Mouse (Mus musculus): ENCODE data around the gene Slc6a11. TPM values are rescaled to one million over a fixed set of nuclear protein-coding genes. Genes with fewer than 3 reads are reported as not detected.

Gene Slc6a11
- polyA plus RNA-seq, 1 experiment = 0.30 TPM

- 75% methylated on average over 3 of the region's 3 CpGs for WGBS
- TF ChIP-seq POLR2A (IDR thresholded peaks at IDR 0.05; ENCODE audit: low read depth, low read length) (no peak), CTCF (IDR thresholded peaks at IDR 0.05; ENCODE audit: extremely low read depth, insufficient read length, insufficient replicate concordance, low read depth, low read length) (no peak)
- no peak overlapping the region for H3K4me3 ChIP-seq (ENCODE audit: low read depth, low read length)
- no peaks in the 10 kb centered on the region for H3K27me3 ChIP-seq (ENCODE audit: control insufficient read depth, insufficient read depth, low read length)
- no peak overlapping the region for H3K27ac ChIP-seq (ENCODE audit: insufficient read depth, low read depth, low read length)
- no peaks in the 10 kb centered on the region for H3K36me3 ChIP-seq (ENCODE audit: control insufficient read depth, insufficient read depth, low read length)
- no peaks in the 10 kb centered on the region for H3K4me1 ChIP-seq (ENCODE audit: control insufficient read depth, insufficient read depth, insufficient read length, low read length)
Measured at GRCm38 (mm10) chr6:114178141-114178540, 47.1 kb downstream of the Slc6a11 start.

GRCm38 (mm10) chr6:114182366-114183179, 51.5 kb downstream of the Slc6a11 start:
- TF ChIP-seq CTCF (IDR thresholded peaks at IDR 0.05; ENCODE audit: extremely low read depth, insufficient read length, insufficient replicate concordance, low read depth, low read length) = no peak
- no peak for TF ChIP-seq POLR2A (IDR thresholded peaks at IDR 0.05; ENCODE audit: low read depth, low read length)
- Histone ChIP-seq H3K36me3 (ENCODE audit: control insufficient read depth, insufficient read depth, low read length) (no peaks in the 10 kb centered on the region), H3K4me1 (ENCODE audit: control insufficient read depth, insufficient read depth, insufficient read length, low read length) (no peaks in the 10 kb centered on the region), H3K4me3 (ENCODE audit: low read depth, low read length) (no peak overlapping the region), H3K27ac (ENCODE audit: insufficient read depth, low read depth, low read length) (no peak overlapping the region), H3K27me3 (ENCODE audit: control insufficient read depth, insufficient read depth, low read length) (no peaks in the 10 kb centered on the region)
- 60% methylated on average over 7 of the region's 7 CpGs for WGBS

DNA sequence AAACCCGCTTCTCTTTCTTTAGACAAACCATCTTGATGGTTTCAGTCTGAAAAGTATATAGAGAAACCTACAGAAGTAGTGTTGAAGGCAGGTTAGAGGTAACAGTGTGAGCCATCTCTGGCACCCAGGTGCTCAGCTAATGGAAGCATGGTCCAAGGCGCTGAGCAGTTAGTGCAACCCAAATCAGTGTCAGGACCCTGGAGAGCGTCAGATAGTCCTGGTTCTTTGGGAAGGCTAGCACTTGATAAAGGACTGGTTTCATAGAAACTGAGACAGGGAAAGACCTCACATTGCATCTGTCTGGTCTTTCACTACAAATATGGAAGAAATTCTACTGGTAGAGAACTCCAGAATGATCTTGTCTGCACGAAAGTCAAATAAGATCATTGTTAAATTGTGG, 56.1 kb downstream of the Slc6a11 start:
- H3K27me3 ChIP-seq (ENCODE audit: control insufficient read depth, insufficient read depth, low read length) = no peaks in the 10 kb centered on the region; the same call in 1 of the 2 replicates
- H3K27ac ChIP-seq (ENCODE audit: insufficient read depth, low read depth, low read length) = no peak overlapping the region
- 45% methylated on average over 4 of the region's 4 CpGs for WGBS
- no peaks in the 10 kb centered on the region for H3K4me1 ChIP-seq (ENCODE audit: control insufficient read depth, insufficient read depth, insufficient read length, low read length)
- no peak overlapping the region for H3K4me3 ChIP-seq (ENCODE audit: low read depth, low read length)
- TF ChIP-seq POLR2A (IDR thresholded peaks at IDR 0.05; ENCODE audit: low read depth, low read length) (no peak), CTCF (IDR thresholded peaks at IDR 0.05; ENCODE audit: extremely low read depth, insufficient read length, insufficient replicate concordance, low read depth, low read length) (no peak)
- H3K36me3 ChIP-seq (ENCODE audit: control insufficient read depth, insufficient read depth, low read length) = no peaks in the 10 kb centered on the region

GRCm38 (mm10) chr6:114188869-114189268, 57.8 kb downstream of the Slc6a11 start:
- no peaks in the 10 kb centered on the region for H3K36me3 ChIP-seq (ENCODE audit: control insufficient read depth, insufficient read depth, low read length)
- no peak for TF ChIP-seq CTCF (IDR thresholded peaks at IDR 0.05; ENCODE audit: extremely low read depth, insufficient read length, insufficient replicate concordance, low read depth, low read length)
- TF ChIP-seq POLR2A (IDR thresholded peaks at IDR 0.05; ENCODE audit: low read depth, low read length) = no peak
- H3K27ac ChIP-seq (ENCODE audit: insufficient read depth, low read depth, low read length) = no peak overlapping the region
- no peak overlapping the region for H3K4me3 ChIP-seq (ENCODE audit: low read depth, low read length)
- no peaks in the 10 kb centered on the region; the same call in 1 of the 2 replicates for H3K27me3 ChIP-seq (ENCODE audit: control insufficient read depth, insufficient read depth, low read length)
- no peaks in the 10 kb centered on the region for H3K4me1 ChIP-seq (ENCODE audit: control insufficient read depth, insufficient read depth, insufficient read length, low read length)
- 74% methylated on average over 8 of the region's 8 CpGs for WGBS

DNA sequence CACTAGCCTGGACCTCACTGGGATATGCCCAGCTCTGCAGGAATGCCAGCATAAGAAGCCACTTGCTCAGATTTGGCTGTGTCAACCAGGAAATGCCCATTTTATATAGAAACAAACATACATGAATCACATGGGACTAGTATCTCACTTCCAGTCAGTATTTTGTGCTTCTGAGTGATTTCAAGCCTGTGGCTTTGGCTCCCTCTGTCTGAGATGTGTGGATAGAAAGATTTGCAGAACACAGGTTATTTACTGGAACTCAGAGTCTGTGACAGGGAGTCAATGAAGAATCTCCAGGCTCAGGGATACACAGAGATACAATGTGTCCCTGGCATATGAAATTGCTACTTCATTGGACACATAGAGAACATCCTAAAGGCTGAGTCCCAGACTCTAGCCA, 65.0 kb downstream of the Slc6a11 start:
- no peak overlapping the region for H3K27ac ChIP-seq (ENCODE audit: insufficient read depth, low read depth, low read length)
- no peaks in the 10 kb centered on the region for H3K27me3 ChIP-seq (ENCODE audit: control insufficient read depth, insufficient read depth, low read length)
- no peak for TF ChIP-seq POLR2A (IDR thresholded peaks at IDR 0.05; ENCODE audit: low read depth, low read length)
- no peak for TF ChIP-seq CTCF (IDR thresholded peaks at IDR 0.05; ENCODE audit: extremely low read depth, insufficient read length, insufficient replicate concordance, low read depth, low read length)
- no peak overlapping the region for H3K4me3 ChIP-seq (ENCODE audit: low read depth, low read length)
- H3K36me3 ChIP-seq (ENCODE audit: control insufficient read depth, insufficient read depth, low read length) = no peaks in the 10 kb centered on the region
- H3K4me1 ChIP-seq (ENCODE audit: control insufficient read depth, insufficient read depth, insufficient read length, low read length) = no peaks in the 10 kb centered on the region

DNA sequence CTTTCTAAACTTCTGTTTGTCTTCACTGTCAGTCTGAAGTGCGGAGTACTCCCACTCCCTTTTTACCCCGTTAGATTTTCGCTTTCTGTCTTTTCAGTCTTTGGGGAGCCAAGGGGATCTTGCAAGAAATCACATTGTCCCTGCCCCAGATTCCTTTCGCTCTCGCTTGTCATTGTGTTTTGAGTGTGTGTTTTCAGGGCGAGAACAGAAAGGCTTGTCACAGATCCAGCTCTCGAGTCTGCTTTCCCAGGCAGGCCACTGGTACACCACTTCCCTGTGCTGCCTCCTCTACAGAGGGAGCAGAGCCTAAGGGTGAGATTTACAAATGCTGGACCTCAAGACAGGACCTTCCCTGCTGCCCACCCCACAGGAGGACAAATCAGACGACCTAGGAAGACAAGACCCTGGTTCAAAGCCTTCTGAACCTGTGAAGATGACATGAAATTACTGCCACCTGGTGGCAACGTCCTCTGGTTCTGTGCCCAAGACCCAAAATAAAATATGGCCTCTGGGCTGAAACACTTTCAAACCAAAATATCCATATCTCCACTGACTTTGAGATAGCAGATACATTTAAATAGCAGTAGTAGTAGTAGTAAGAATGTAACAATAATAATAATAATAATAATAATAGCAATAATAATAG, 68.3 kb downstream of the Slc6a11 start:
- H3K4me3 ChIP-seq (ENCODE audit: low read depth, low read length) = no peak overlapping the region
- 51% methylated on average over 9 of the region's 9 CpGs for whole genome bisulfite sequencing
- H3K36me3 ChIP-seq (ENCODE audit: control insufficient read depth, insufficient read depth, low read length) = no peaks in the 10 kb centered on the region
- no peak for TF ChIP-seq POLR2A (IDR thresholded peaks at IDR 0.05; ENCODE audit: low read depth, low read length)
- no peak; the same call in 1 of the 2 replicates for TF ChIP-seq CTCF (IDR thresholded peaks at IDR 0.05; ENCODE audit: extremely low read depth, insufficient read length, insufficient replicate concordance, low read depth, low read length)
- H3K27me3 ChIP-seq (ENCODE audit: control insufficient read depth, insufficient read depth, low read length) = no peaks in the 10 kb centered on the region
- H3K27ac ChIP-seq (ENCODE audit: insufficient read depth, low read depth, low read length) = no peak overlapping the region
- H3K4me1 ChIP-seq (ENCODE audit: control insufficient read depth, insufficient read depth, insufficient read length, low read length) = no peaks in the 10 kb centered on the region

GRCm38 (mm10) chr6:114204557-114204956, 73.5 kb downstream of the Slc6a11 start:
- 73% methylated on average over 3 of the region's 3 CpGs for WGBS
- no peaks in the 10 kb centered on the region for H3K4me1 ChIP-seq (ENCODE audit: control insufficient read depth, insufficient read depth, insufficient read length, low read length)
- no peak for TF ChIP-seq CTCF (IDR thresholded peaks at IDR 0.05; ENCODE audit: extremely low read depth, insufficient read length, insufficient replicate concordance, low read depth, low read length)
- no peak for TF ChIP-seq POLR2A (IDR thresholded peaks at IDR 0.05; ENCODE audit: low read depth, low read length)
- H3K27me3 ChIP-seq (ENCODE audit: control insufficient read depth, insufficient read depth, low read length) = no peaks in the 10 kb centered on the region
- H3K27ac ChIP-seq (ENCODE audit: insufficient read depth, low read depth, low read length) = no peak overlapping the region
- no peak overlapping the region for H3K4me3 ChIP-seq (ENCODE audit: low read depth, low read length)
- H3K36me3 ChIP-seq (ENCODE audit: control insufficient read depth, insufficient read depth, low read length) = no peaks in the 10 kb centered on the region

Measured in small intestine, adult 2 months (tissue).